Mouse (Mus musculus): ENCODE results near the gene Olfr420. TPM values are rescaled to one million over a fixed set of nuclear protein-coding genes. Genes with fewer than 3 reads are reported as not detected.

Gene Olfr420
- polyA plus RNA-seq (2012; rRNA removed), result not detected in 2 replicates

GRCm38 (mm10) chr1:174155333-174155732 is at the start of gene Olfr420:
Olfr420 (plus strand) TSS chr1:174155633.

GRCm38 (mm10) chr1:174121062-174121461 is 34.4 kb upstream of the Olfr420 start, which contains the start of gene Olfr231:
Olfr231 (minus strand) TSS chr1:174121162.

GRCm38 (mm10) chr1:174131217-174131616 is 24.2 kb upstream of the Olfr420 start, which contains the start of gene Olfr424:
Olfr424 (plus strand) TSS chr1:174131517.

GRCm38 (mm10) chr1:174172605-174173004 is 17.2 kb downstream of the Olfr420 start, which contains the start of gene Spta1:
Spta1 (plus strand) TSS chr1:174172776.

Other genes starting within 250 kb of the Olfr420 start
- gene Ifi211, start 242.6 kb upstream of the Olfr420 start, polyA plus RNA-seq (2012; rRNA removed), result 0.07 TPM in 2 replicates
- 0.36 and 1.5 TPM in 2 replicates for gene Mndal, start 213.1 kb upstream of the Olfr420 start, polyA plus RNA-seq (2012; rRNA removed)
- 1.0 and 1.1 TPM in 2 replicates for gene Ifi203, start 213.0 kb upstream of the Olfr420 start, polyA plus RNA-seq (2012; rRNA removed)
- 0.14 TPM in 1 of 2 replicates, not detected in the other for gene Ifi202b, start 172.9 kb upstream of the Olfr420 start, polyA plus RNA-seq (2012; rRNA removed)
- 0.21 and 0.25 TPM in 2 replicates for gene Ifi205, start 123.8 kb upstream of the Olfr420 start, polyA plus RNA-seq (2012; rRNA removed)
- 0.07 and 0.15 TPM in 2 replicates for gene Olfr433, start 114.9 kb upstream of the Olfr420 start, polyA plus RNA-seq (2012; rRNA removed)
- 0.37 TPM in 1 of 2 replicates, not detected in the other for gene Olfr432, start 106.4 kb upstream of the Olfr420 start, polyA plus RNA-seq (2012; rRNA removed)
- gene Olfr430, start 89.0 kb upstream of the Olfr420 start, polyA plus RNA-seq (2012; rRNA removed), result not detected in 2 replicates
- gene Olfr429, start 71.3 kb upstream of the Olfr420 start, polyA plus RNA-seq (2012; rRNA removed), result not detected in 2 replicates
- gene Olfr427, start 58.7 kb upstream of the Olfr420 start, polyA plus RNA-seq (2012; rRNA removed), result not detected in 2 replicates
- not detected in 2 replicates for gene Olfr231, start 34.5 kb upstream of the Olfr420 start, polyA plus RNA-seq (2012; rRNA removed)
- 0.13 TPM in 1 of 2 replicates, not detected in the other for gene Olfr424, start 24.1 kb upstream of the Olfr420 start, polyA plus RNA-seq (2012; rRNA removed)
- 0.01 TPM in 1 of 2 replicates, not detected in the other for gene Spta1, start 17.1 kb downstream of the Olfr420 start, polyA plus RNA-seq (2012; rRNA removed)
- not detected in 2 replicates for gene Olfr419, start 96.4 kb downstream of the Olfr420 start, polyA plus RNA-seq (2012; rRNA removed)
- 65.3 and 144 TPM in 2 replicates for gene Mptx1, start 174.9 kb downstream of the Olfr420 start, polyA plus RNA-seq (2012; rRNA removed)
- not detected in 2 replicates for gene Olfr417, start 209.5 kb downstream of the Olfr420 start, polyA plus RNA-seq (2012; rRNA removed)
- not detected in 2 replicates for gene Olfr248, start 235.4 kb downstream of the Olfr420 start, polyA plus RNA-seq (2012; rRNA removed)